Mouse (Mus musculus) spleen, adult 18-20 months (tissue): ENCODE data around the gene Phf5a.

Experiments used
- DNase-seq, 2 experiments: peaks; one replicate each; pipeline ENCODE4 v3.0.0; 2022; ENCODE audit warnings: mixed read lengths in 2 of 2

Phf5a gene

GRCm38 (mm10) chr15:81818404-81818803 is 53.3 kb downstream of the Phf5a start:
- DNase-seq = no peak

DNA sequence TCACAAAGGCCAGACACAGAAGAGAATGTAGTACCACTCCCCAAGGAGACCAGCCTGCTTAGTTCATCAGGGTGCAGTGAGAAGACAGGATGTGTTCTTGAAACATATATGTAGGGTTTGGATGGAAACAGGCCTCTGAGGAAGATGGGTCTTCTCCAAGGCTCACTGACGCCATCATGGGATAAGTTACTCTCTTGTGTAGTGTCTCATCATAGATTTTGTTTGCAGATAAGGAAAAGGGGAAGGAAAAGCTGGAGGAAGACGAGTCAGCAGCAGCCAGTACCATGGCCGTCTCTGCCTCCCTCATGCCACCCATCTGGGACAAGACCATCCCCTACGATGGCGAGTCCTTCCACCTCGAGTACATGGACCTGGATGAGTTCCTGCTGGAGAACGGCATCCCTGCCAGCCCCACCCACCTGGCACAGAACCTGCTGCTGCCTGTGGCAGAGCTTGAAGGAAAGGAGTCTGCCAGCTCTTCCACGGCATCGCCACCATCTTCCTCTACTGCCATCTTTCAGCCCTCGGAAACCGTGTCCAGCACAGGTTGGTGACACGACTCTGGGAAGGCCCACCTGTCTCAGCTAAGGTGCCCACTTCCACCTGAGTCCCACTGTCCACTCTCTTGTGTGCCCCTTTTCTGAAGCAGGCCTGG is 56.9 kb downstream of the Phf5a start:
- no peak for DNase-seq
